Mouse (Mus musculus) embryo, embryonic 9.5 days (tissue): ENCODE measurements around the gene Zfand5.

Source experiments
- DNase-seq: peaks from one replicate; pipeline ENCODE4 v3.0.0-alpha.2; 2017; ENCODE audit errors: extremely low spot score

Zfand5 gene

DNA sequence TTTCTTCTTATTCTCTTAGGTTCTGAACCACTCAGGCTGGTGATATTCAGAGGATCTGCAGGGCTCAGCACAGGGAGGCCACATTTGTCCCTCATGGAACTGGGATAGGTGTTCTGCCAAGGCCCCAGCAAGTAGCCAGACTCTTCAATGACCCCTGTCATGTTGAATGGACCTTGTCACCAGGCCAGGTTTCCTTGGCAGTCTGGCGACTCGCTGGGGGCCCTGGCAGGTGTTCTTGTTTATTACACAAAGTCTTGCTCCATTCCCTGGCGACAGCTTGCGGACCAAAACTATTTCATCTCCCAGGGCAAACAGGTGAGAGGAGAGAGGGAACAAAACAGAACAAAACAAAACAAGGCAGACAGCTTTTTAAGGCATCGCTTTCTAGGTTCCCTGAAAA is 57.7 kb downstream of the Zfand5 start:
- no peak for DNase-seq

DNA sequence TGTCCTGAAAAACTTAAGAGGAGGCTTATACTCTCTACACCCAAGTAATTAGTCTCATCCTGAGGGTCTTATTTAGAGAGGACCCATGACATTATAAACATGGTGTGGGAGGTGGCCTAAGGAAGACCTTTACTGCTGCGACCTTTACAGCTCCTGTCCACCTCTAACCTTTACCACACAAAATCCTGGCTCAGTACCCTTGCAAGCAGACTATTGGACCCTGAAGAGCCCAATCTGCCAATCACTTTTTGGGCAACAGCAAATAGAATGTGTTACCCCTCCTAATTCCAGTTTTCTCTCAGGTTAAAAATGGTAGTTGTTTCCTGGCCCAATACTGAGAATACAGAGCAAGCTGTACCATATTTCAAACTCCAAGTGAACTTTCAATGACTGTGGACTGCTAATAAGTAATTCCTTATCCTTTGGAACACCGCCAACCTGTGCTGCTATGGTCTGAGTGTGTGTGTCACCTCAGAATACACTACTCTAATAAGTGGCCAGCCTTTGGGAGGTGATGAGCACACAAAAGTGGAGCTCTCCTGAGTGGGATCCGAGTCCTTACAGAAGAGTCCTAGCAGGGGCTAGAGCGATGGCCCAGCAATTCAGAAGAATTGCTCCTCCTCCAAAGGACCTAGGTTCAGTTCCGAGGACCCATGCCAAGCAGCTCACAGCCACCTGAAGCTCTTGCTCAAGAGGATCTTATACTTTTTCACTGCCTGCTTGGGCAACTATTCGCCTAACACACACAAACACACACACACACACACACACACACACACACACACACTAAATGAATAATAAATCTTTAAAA is 58.4 kb downstream of the Zfand5 start:
- no peak for DNase-seq

DNA sequence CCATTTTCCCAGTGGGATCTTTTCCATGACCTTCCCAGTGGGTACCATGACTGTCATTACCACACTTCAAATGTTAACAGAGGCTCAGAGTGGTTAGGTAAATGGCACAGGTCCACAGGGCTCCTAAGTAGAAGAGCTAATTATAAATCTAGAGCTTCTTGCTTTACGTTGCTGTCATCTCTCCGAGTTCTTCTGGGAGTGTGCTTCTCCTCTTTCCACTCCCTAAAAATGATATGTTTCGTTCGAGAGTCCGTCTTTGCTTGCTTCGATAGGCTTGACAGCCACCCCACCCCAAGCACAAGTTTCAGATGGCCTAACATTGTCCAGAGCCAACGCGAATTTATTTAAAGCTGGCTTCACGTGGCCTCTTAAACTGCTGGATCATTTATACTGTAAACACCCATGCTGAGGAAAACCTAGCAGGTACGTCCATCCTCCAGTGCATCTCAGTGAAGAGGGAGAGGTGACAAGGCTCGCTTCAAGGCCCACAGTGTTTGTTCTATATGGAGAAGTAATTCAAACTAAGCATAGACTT is 59.6 kb downstream of the Zfand5 start:
- no peak for DNase-seq
